In genomic region chr16:50200214-50200613, GRCm38 (mm10) we compare ENCODE assay signal across 25 mouse cellular contexts.
DNase-seq lines count a peak whose midpoint lies in the region; ATAC-seq and TF ChIP-seq lines count a peak whose summit lies in the region.
"Had no signal": no experiment of that assay in that cellular context is flagged by ENCODE, and none has a peak within 500 bp of the region (broad histone marks: within the 10 kb centered on the region; RNA-seq: fewer than 3 reads in every experiment).

No protein-coding gene starts in this region.

- WGBS in hindbrain, embryonic 16.5 days: 80% methylated on average over 15 of the region's 15 CpGs
- WGBS in hindbrain, embryonic 13.5 days: 90% methylated on average over 15 of the region's 15 CpGs
- 69% methylated on average over 15 of the region's 15 CpGs for WGBS in kidney, embryonic 15.5 days

- no peaks in the 10 kb centered on the region for H3K4me1 ChIP-seq in hindbrain, embryonic 16.5 days (ENCODE audit: control insufficient read depth, insufficient read depth, low read depth, low read length)
- H3K4me1 ChIP-seq in hindbrain, embryonic 13.5 days (replicated peaks): no peaks in the 10 kb centered on the region
- no peaks in the 10 kb centered on the region for H3K4me1 ChIP-seq in kidney, embryonic 15.5 days
- peaks cover 11% of the 10 kb centered on the region; the same call in 1 of the 2 replicates for H3K4me1 ChIP-seq in E14TG2a.4 (replicated peaks; ENCODE audit: low read depth, low read length)
- H3K4me1 ChIP-seq: forebrain, embryonic 10.5 days; forebrain, embryonic 13.5 days; heart, embryonic 10.5 days; heart, embryonic 13.5 days; hindbrain, embryonic 15.5 days; intestine, embryonic 15.5 days had no signal

- ATAC-seq in hindbrain, embryonic 16.5 days: 0 out of 2 replicates have a peak, but pooled peaks have one; percentile 40
- no peak for ATAC-seq in hindbrain, embryonic 13.5 days (ENCODE audit: low FRiP score)
- no peak for ATAC-seq in kidney, embryonic 15.5 days (replicated peaks; ENCODE audit: low FRiP score)
- ATAC-seq: activated CD4-positive, CD25-positive, alpha-beta regulatory T cell, adult 4 months; CD4-positive, CD25-positive, alpha-beta regulatory T cell, adult 4 months; forebrain, embryonic 13.5 days; forebrain, embryonic 16.5 days; intestine, embryonic 15.5 days had no signal

- TF ChIP-seq CTCF in E14TG2a.4 (conservative IDR thresholded peaks at IDR 0.05; ENCODE audit: low read length): no peak

- H3K36me3 ChIP-seq in hindbrain, embryonic 16.5 days (ENCODE audit: control insufficient read depth, insufficient read depth, low read length): peaks cover 2% of the 10 kb centered on the region
- H3K36me3 ChIP-seq in hindbrain, embryonic 13.5 days: peaks cover 23% of the 10 kb centered on the region
- H3K36me3 ChIP-seq in kidney, embryonic 15.5 days: peaks cover 54% of the 10 kb centered on the region
- H3K36me3 ChIP-seq in E14TG2a.4 (ENCODE audit: insufficient read depth, low read length): peaks cover 44% of the 10 kb centered on the region

- no peaks in the 10 kb centered on the region for H3K27me3 ChIP-seq in hindbrain, embryonic 16.5 days (replicated peaks; ENCODE audit: control insufficient read depth, insufficient read depth, low read length)
- no peaks in the 10 kb centered on the region for H3K27me3 ChIP-seq in hindbrain, embryonic 13.5 days
- no peaks in the 10 kb centered on the region for H3K27me3 ChIP-seq in kidney, embryonic 15.5 days
- H3K27me3 ChIP-seq in E14TG2a.4 (ENCODE audit: insufficient read depth, low read length): no peaks in the 10 kb centered on the region
- H3K27me3 ChIP-seq: forebrain, embryonic 13.5 days; heart, embryonic 13.5 days; hindbrain, embryonic 15.5 days; intestine, embryonic 15.5 days had no signal

- no peak overlapping the region for H3K4me2 ChIP-seq in hindbrain, embryonic 16.5 days (ENCODE audit: low read length)
- no peak overlapping the region for H3K4me2 ChIP-seq in hindbrain, embryonic 13.5 days
- H3K4me2 ChIP-seq in kidney, embryonic 15.5 days: no peak overlapping the region
- H3K4me2 ChIP-seq: forebrain, embryonic 13.5 days; heart, embryonic 13.5 days; hindbrain, embryonic 15.5 days; intestine, embryonic 15.5 days had no signal

- H3K4me3 ChIP-seq in hindbrain, embryonic 16.5 days (ENCODE audit: low read length): no peak overlapping the region
- no peak overlapping the region for H3K4me3 ChIP-seq in hindbrain, embryonic 13.5 days
- H3K4me3 ChIP-seq in kidney, embryonic 15.5 days (replicated peaks): no peak overlapping the region
- 0 out of 2 replicates have a peak overlapping the region, but pooled peaks have one; percentile 17 for H3K4me3 ChIP-seq in E14TG2a.4 (replicated peaks; ENCODE audit: low read length)
- H3K4me3 ChIP-seq: forebrain, embryonic 10.5 days; forebrain, embryonic 13.5 days; heart, adult 2 months; heart, embryonic 10.5 days; heart, embryonic 13.5 days; hindbrain, embryonic 15.5 days; intestine, embryonic 15.5 days had no signal

- DNase-seq in cerebellum, postnatal 14 days: peak; percentile 48 to 72
- DNase-seq in cerebellum, adult 8-10 months: no peak
- DNase-seq in kidney, postnatal 14 days: peak; percentile 10
- DNase-seq in thymus, postnatal 14 days: no peak
- DNase-seq: adrenal gland, adult 8-10 months; adrenal gland, postnatal 25 days; cerebellum, adult 9-10 months; gastrocnemius, postnatal 10 days; gastrocnemius, postnatal 36 days; heart, adult 2 months; heart, postnatal 14 days; heart, postnatal 4 days had no signal

- no peak overlapping the region for H3K27ac ChIP-seq in hindbrain, embryonic 16.5 days (ENCODE audit: low read depth, low read length)
- H3K27ac ChIP-seq in hindbrain, embryonic 13.5 days: no peak overlapping the region
- H3K27ac ChIP-seq in kidney, embryonic 15.5 days: no peak overlapping the region
- H3K27ac ChIP-seq: forebrain, embryonic 10.5 days; forebrain, embryonic 13.5 days; heart, adult 2 months; heart, embryonic 10.5 days; heart, embryonic 13.5 days; hindbrain, embryonic 15.5 days; intestine, embryonic 15.5 days had no signal

- no peaks in the 10 kb centered on the region for H3K9me3 ChIP-seq in hindbrain, embryonic 16.5 days (ENCODE audit: control insufficient read depth, low read length)
- no peaks in the 10 kb centered on the region for H3K9me3 ChIP-seq in hindbrain, embryonic 13.5 days
- H3K9me3 ChIP-seq in kidney, embryonic 15.5 days (replicated peaks): no peaks in the 10 kb centered on the region
- peaks cover 11% of the 10 kb centered on the region for H3K9me3 ChIP-seq in E14TG2a.4 (ENCODE audit: low read length)
- H3K9me3 ChIP-seq: forebrain, embryonic 10.5 days; forebrain, embryonic 13.5 days; heart, embryonic 10.5 days; heart, embryonic 13.5 days; hindbrain, embryonic 15.5 days; intestine, embryonic 15.5 days had no signal

- H3K9ac ChIP-seq in hindbrain, embryonic 16.5 days (ENCODE audit: low read depth, low read length): no peak overlapping the region
- H3K9ac ChIP-seq in hindbrain, embryonic 13.5 days: no peak overlapping the region
- no peak overlapping the region for H3K9ac ChIP-seq in kidney, embryonic 15.5 days
- H3K9ac ChIP-seq: forebrain, embryonic 13.5 days; heart, embryonic 13.5 days; hindbrain, embryonic 15.5 days; intestine, embryonic 15.5 days had no signal

Comparison
In these comparisons a context has a peak if more than half of its experiments do, and no peak if none do; other contexts are left out.
1. DNase-seq: peak in cerebellum, postnatal 14 days (2 of 2) and kidney, postnatal 14 days (single experiment); none in cerebellum, adult 8-10 months (single experiment) and thymus, postnatal 14 days (single experiment).